Mouse (Mus musculus) 416B (cell line): ENCODE data around the gene Col18a1.

Experiments used
- DNase-seq: peaks from one replicate; pipeline ENCODE4 v3.0.0; 2011; ENCODE audit warnings: low read depth

Gene Col18a1

GRCm38 (mm10) chr10:77062393-77063010 lies 103.8 kb downstream of the Col18a1 start:
- no peak for DNase-seq

- no peak for DNase-seq
Measured at GRCm38 (mm10) chr10:77061426-77061825, 104.9 kb downstream of the Col18a1 start.

- no peak for DNase-seq
Measured at GRCm38 (mm10) chr10:77056768-77057167, 109.6 kb downstream of the Col18a1 start.

GRCm38 (mm10) chr10:77048606-77049005 lies 117.7 kb downstream of the Col18a1 start:
- DNase-seq, result no peak

GRCm38 (mm10) chr10:77048196-77048595 lies 118.2 kb downstream of the Col18a1 start:
- no peak for DNase-seq

GRCm38 (mm10) chr10:77038579-77039174 lies 127.7 kb downstream of the Col18a1 start:
- no peak for DNase-seq

- no peak for DNase-seq
Measured at GRCm38 (mm10) chr10:77035487-77035886, 130.9 kb downstream of the Col18a1 start.

GRCm38 (mm10) chr10:77033323-77034025 lies 132.9 kb downstream of the Col18a1 start:
- no peak for DNase-seq

- no peak for DNase-seq
Measured at GRCm38 (mm10) chr10:77032591-77033322, 133.6 kb downstream of the Col18a1 start.

GRCm38 (mm10) chr10:77031768-77032375 lies 134.5 kb downstream of the Col18a1 start, which contains the start of gene Slc19a1:
Gene Slc19a1, plus strand, starts transcription at chr10:77032241.
- no peak for DNase-seq

- no peak for DNase-seq
Measured at GRCm38 (mm10) chr10:77030666-77031065, 135.7 kb downstream of the Col18a1 start.

GRCm38 (mm10) chr10:77029761-77030160 lies 136.6 kb downstream of the Col18a1 start:
- no peak for DNase-seq

- no peak for DNase-seq
Measured at GRCm38 (mm10) chr10:77028782-77029296, 137.5 kb downstream of the Col18a1 start.

- DNase-seq, result no peak
Measured at GRCm38 (mm10) chr10:77026944-77027343, 139.4 kb downstream of the Col18a1 start.

- no peak for DNase-seq
Measured at GRCm38 (mm10) chr10:77024231-77024630, 142.1 kb downstream of the Col18a1 start.

- no peak for DNase-seq
Measured at GRCm38 (mm10) chr10:77022301-77023130, 143.8 kb downstream of the Col18a1 start.

GRCm38 (mm10) chr10:77021399-77022052 lies 144.8 kb downstream of the Col18a1 start:
- peak; percentile 51 for DNase-seq

- DNase-seq, result no peak
Measured at GRCm38 (mm10) chr10:77017662-77018061, 148.7 kb downstream of the Col18a1 start.

GRCm38 (mm10) chr10:77017061-77017460 lies 149.3 kb downstream of the Col18a1 start:
- no peak for DNase-seq

- no peak for DNase-seq
Measured at GRCm38 (mm10) chr10:77016499-77016898, 149.8 kb downstream of the Col18a1 start.
